Mouse (Mus musculus) frontal cortex, postnatal 10 days (tissue): ENCODE measurements around the gene Bicc1.

Source experiments
- DNase-seq, 2 experiments: peaks; one replicate each; pipeline ENCODE4 v3.0.0; 2022; ENCODE audit warnings: low spot score in 2 of 2, mixed read lengths in 1 of 2

Bicc1 gene

GRCm38 (mm10) chr10:71159676-71160235, at the start of gene Bicc1:
Bicc1 (minus strand) TSS chr10:71159700.
- peak in 1 of 2 experiments; percentile 20 for DNase-seq

DNA sequence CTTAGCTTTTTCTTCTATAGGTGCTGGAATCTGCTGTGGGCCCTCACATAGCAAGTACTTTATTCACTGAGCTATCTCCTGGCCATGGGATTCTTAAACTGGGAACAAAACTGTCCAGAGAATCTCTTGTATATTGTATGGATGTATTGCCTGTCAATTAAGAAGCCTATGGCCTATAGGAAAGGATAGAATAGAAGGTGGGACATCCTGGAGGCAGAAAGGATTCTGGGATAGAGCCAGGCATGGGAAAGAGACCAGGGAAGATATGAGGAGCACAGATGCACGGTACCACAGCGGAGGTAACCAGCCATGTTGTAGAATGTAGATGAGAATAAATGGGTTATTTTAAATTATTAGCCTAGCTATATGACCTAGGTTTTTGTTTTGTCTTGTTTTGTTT, 42.0 kb upstream of the Bicc1 start:
- DNase-seq, result no peak

DNA sequence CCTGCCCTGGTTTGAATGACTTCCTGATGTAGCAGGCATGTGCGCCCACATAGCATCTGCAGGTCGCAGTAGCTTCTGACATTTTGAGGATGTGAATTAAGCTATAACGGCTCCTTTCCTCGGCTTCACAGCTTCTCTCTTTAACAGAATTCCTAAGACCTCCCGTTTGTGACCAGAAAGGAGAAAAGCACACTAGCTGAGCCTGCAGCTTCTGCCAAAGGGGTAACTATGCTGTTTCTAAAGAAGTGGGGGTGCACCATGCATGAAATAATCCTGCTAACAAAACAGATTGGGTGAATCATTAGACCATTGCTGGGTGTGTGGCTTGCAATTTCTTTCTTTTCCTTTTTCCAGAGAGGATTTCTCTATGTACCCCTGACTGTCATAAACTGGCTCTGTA, 41.5 kb upstream of the Bicc1 start:
- DNase-seq, result no peak

- DNase-seq, result no peak
Observed at GRCm38 (mm10) chr10:71198676-71199075, 39.2 kb upstream of the Bicc1 start.

DNA sequence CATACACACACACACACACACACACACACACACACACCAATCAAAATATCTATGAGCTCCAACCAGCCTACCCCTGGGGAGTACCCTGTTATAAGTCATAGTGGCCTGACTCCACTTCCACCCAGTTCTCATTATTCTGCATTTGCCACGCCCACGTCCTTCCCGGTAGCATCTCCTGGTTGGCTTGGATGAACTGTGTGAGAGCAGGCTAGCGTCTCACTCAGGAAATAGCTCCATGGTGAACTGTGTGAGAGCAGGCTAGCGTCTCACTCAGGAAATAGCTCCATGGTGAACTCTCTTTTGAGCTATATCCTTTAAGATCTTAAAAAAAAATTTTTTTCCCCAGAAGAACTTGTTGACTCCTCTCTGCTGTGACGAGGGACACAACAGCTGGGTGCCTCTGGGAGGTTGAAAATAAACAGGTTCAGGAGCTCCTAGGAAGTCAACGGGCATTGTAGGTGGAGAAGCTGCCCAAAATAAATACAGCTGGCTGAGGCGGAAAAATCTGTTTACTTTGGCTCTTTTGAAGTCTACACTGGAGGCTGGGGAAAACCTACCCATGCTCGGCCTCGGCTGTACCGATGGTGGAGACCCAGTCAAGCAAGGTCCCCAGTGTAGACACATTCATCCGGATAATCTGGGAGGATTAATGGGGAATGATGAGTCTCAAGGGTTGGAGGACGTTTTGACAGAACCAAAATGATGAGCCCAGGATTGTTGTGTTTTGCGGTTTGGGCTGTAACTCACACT, 37.7 kb upstream of the Bicc1 start:
- DNase-seq, result no peak

GRCm38 (mm10) chr10:71195501-71195900, 36.0 kb upstream of the Bicc1 start:
- no peak for DNase-seq

DNA sequence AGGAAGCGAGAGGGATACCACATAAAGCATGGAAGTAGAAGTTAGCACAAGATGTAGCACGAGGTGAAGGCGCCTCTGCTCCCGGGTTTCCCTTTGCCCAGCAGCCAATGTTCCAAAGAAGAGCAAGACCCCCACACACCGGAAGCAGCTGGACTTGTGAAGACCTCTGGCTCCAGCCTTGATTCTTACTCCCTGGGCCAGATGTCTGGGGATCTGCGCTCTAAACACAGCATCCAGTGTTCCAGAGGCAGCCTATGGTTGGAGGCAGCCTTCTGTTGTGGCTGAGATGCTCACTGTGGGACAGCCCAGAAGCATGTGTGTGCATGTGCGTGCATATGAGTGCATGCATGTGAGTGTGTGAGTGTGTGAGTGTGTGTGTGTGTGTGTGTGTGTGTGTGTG, 35.2 kb upstream of the Bicc1 start:
- DNase-seq, result no peak

DNA sequence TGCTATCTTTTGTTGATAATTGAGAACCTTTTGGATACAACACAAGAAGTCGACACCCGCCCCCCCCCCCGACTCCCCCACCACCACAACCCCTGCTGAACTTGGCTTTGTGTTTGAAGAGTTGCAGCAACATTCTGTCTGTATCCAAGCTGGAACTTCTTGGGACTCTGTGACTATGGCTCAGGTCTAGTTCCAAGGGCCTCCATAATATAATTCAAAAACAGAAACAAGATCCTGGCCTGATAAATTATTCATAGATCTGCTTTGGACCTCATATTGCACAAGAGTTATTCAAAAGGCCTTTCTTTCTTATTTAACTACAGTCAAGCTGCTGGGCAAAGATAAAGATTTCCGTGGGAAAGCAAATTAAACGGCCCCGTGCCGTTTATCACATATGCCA, 33.8 kb upstream of the Bicc1 start:
- DNase-seq, result no peak

DNA sequence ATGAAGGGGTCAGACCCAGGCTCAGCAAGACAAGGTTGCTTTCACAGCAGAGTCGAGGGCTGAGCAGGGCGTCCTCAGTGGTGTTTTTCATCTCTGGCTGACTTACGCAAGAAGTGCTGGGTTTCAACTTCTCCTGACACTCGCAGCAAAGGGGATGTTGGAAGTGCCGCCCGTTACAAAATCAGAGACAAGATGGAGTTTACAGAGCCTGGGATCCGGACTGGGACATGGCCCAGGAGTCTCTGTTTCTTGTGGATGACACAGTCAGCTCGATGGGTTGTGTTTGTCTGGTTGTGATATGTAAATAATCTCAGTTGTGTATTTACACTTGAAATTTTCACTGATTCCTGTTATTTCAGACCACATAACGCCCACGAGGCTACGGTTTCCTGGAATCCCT, 33.4 kb upstream of the Bicc1 start:
- DNase-seq, result no peak

- DNase-seq, result no peak
Observed at GRCm38 (mm10) chr10:71188681-71189080, 29.2 kb upstream of the Bicc1 start.

DNA sequence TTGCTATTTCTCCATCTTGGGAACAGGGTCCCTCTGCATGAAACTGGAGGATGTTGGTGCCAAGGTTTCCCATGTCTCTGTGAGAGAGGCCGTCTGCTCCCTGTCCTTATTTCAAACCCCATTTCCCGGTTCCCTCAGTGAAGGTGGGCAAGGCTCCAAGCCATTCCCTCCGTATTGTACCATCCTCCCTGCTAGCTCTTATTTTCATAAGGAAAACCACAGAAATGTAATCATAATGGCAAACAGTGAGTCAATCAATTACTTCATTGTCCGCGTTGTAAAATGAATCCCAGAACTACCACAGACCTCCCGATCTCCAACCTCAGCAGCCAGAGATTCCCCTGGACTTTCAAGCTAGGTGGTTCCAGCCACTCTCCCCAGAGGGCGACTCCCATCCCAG, 25.6 kb upstream of the Bicc1 start:
- DNase-seq, result no peak

DNA sequence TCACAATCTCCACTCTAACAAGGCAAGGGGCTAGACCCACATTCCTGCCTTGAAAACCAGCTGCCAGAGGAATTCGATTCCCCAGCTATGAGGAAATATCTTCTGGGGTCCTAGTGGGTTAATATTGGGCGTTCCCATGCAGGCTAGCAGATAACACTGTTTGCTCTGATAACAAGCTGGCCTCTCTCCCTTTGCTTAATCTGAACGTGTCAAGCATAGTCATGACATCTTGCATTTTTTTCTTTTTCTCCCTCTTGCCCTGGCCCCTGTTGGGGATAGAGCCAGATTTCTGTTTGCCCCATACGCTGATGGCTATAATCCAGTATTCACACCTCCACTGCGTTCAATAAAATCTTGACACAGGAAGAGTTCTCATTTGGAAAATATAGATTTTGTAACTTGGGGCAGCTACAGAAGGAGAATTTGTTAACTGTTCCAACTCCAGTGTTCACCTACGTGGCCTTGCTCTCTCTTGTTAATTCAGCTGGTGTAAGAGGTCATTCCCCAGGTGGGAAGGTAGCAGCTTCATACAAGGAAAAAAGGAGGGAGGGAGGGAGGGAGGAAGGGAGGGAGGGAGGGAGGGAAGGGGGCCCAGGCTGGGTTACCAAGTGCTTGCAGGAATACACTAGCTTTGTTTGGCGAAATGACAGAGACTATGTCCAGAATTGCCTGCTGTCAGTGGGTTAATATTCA, 24.0 kb upstream of the Bicc1 start:
- DNase-seq, result no peak

- DNase-seq, result no peak
Observed at GRCm38 (mm10) chr10:71181931-71182330, 22.4 kb upstream of the Bicc1 start.

DNA sequence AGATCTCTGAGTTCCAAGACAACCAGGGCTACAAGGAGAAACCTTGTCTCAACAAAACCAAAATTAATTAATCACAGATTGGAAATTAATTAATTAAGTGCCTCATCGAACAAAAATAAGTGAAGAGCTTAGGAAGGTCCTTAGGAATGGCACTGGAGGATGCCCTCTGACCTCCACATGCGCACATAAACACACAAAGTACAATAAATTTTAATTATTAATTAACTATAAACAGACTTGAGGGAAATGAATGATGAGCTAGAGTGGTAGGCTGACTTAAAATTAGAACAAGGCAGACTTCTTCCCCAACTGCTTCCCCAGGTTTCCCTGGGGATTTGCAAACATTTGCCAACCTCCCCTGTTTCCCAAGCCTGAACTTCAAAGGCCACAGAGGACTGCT, 21.6 kb upstream of the Bicc1 start:
- no peak for DNase-seq

DNA sequence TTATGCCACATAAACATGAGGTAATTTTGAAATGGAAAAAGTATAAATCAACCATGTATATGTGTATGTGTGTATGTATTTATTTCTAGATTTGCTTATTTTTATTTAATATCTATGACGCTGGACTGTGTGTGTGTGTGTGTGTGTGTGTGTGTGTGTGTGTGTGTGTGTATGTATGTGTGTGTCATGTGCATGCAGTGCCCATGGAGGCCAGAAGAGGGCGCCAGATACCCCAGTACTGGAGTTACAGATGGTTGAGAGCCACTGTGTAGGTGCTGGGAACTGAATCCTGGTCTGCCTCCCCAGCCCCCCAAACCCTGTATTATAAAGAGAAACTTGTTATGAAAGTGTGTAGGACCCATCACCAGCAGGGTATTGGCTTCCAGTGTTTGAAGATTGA, 20.6 kb upstream of the Bicc1 start:
- DNase-seq, result no peak

DNA sequence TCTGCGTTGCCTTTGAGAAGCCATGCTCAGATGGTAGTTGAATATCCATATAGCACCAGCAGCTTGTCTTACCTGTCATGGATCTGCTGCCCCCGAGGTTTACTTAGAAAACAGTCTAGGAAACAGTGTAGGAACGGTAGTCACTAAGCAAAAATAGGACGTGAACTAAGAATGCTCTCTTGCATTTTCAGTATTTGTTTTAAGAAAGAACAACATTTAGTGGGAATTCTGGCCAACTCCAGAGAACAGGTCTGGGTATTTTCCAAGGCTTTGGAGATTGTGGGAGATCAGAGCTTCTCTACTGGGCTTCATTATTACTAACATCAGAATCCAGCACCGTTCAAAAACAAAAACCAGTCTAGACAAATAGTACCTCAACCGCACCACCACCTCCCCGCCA, 17.7 kb upstream of the Bicc1 start:
- DNase-seq, result no peak

DNA sequence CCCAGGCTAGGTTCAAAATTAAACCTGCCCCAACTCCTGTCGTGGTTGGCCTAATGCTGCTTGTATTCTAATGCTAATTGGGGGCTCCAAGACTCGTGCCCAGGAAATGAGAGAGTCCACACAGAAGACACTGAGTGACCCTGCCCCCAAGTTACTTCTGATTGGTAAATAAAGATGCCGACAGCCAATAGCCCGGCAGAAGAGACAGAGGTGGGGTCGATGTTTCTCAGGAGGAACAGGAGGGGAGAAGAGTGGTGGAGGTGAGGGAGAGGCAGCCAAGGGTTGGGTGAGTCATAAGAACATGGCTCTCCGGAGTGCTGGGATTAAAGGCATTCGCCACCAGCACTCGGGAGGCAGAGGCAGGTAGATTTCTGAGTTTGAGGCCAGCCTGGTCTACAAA, 16.8 kb upstream of the Bicc1 start:
- no peak for DNase-seq

DNA sequence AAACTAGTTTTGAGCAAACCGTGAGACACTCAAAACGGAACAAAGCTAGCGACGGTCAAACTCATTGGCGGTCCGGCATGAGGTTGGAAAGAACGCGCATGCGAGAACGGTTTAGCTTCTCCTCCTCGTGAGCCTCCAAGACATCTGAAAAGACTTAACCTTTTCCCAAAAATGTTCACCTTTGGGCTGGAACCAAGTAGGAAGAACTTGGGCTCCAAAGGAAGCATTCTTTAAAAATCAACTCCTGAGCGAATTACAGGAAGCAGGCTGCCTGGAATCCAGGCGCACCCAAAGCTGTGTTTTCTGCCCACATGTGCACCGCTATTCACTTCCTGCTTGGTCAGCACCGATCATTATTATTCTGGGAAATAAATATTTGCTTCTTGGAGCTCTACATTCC, 15.8 kb upstream of the Bicc1 start:
- no peak for DNase-seq

- no peak for DNase-seq
Observed at GRCm38 (mm10) chr10:71171414-71171813, 11.9 kb upstream of the Bicc1 start.

DNA sequence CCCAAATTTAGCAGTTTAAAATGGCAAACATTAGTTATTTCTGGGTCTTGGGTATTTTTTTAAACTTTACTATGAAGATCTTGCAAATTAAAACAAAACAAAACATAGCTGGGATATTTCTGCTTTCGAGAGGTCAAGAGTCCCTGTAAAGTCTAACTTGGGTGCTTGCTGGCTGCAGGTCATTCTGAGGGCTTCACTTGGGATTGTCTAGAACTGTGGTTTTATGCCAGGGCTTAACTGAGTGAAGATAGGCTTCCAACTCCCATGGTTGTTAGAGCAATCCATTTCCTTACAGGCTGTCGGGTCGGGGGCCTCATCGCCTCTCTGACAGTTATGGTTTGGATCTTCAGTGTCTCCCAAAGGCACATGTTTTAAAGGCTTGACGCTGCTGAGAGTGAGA, 11.3 kb upstream of the Bicc1 start:
- no peak for DNase-seq

DNA sequence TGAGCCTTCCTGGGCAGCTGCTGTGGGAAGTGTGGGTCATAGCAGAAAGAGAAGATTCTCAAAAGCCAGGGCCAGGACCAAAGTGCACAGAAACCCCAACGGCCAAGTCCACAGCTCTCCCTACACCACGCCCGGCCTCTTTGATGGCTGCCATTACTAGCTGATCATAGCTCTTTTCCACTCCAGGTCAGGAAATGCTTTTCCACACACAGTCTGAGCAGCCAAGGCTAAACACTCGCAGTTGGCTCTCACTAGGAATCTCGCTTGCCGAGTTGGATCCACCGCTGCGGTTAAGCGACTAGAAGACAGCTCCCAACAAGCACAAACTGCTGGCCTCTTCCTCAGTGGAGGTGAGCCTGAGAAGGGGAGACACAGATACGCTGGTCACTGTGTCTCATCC, 10.3 kb upstream of the Bicc1 start:
- no peak for DNase-seq

GRCm38 (mm10) chr10:71169171-71169570, 9.7 kb upstream of the Bicc1 start:
- DNase-seq, result no peak

DNA sequence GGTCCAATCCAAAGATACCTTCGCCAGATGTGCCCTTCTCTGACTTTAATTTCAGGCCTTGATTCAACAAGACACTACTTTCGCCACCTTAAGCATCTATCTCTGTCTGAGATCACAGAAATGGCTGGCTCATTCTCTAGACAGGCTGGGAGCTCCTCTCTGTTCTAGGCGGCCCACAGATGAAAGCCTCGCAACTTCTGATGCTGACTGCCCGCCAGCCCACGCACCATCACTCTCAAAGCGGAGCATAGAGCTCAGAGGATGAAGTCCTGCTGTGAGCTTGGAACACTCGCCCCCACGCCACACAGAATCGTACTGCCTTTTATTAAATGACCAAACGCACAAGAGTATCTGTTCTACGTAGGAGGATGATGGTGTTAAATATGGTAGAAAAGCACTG, 949 bp upstream of the Bicc1 start:
- DNase-seq, result no peak
